Mouse (Mus musculus): ENCODE measurements around the gene Vmn2r117. TPM values are rescaled to one million over a fixed set of nuclear protein-coding genes. Genes with fewer than 3 reads are reported as not detected.

Gene Vmn2r117
- under 1 TPM in 1 of 2 experiments, not detected in 1; 0.02 TPM for polyA plus RNA-seq (2017; shearing (Covaris generic))

GRCm38 (mm10) chr17:23479599-23479998 lies at the start of gene Vmn2r117:
TSS of gene Vmn2r117 (minus strand) at chr17:23479699.

Other genes with a start within 250 kb of the Vmn2r117 start
- under 1 TPM; 0.10 to 0.15 TPM for gene Vmn2r114, start 167.2 kb downstream of the Vmn2r117 start, polyA plus RNA-seq (2017; shearing (Covaris generic))
- gene Vmn2r115, start 136.0 kb downstream of the Vmn2r117 start, polyA plus RNA-seq (2017; shearing (Covaris generic)): under 1 TPM; 0.01 to 0.28 TPM
- gene Vmn2r116, start 95.1 kb downstream of the Vmn2r117 start, polyA plus RNA-seq (2017; shearing (Covaris generic)): under 1 TPM in 1 of 2 experiments, not detected in 1; 0.07 TPM
- 10 to 100 TPM; 12.5 to 13.4 TPM for gene Zfp213, start 84.5 kb upstream of the Vmn2r117 start, polyA plus RNA-seq (2017; shearing (Covaris generic))
- not detected for gene Zfp13, start 119.8 kb upstream of the Vmn2r117 start, polyA plus RNA-seq (2017; shearing (Covaris generic))
- 1 to 10 TPM in 1 of 2 experiments, under 1 TPM in 1; 0.19 to 1.2 TPM for gene Zscan10, start 121.2 kb upstream of the Vmn2r117 start, polyA plus RNA-seq (2017; shearing (Covaris generic))
- gene Mmp25, start 165.6 kb upstream of the Vmn2r117 start, polyA plus RNA-seq (2017; shearing (Covaris generic)): under 1 TPM; 0.12 to 0.99 TPM
- under 1 TPM; 0.11 to 0.43 TPM for gene Bicdl2, start 180.8 kb upstream of the Vmn2r117 start, polyA plus RNA-seq (2017; shearing (Covaris generic))
- 10 to 100 TPM; 49.0 to 52.4 TPM for gene Hcfc1r1, start 193.9 kb upstream of the Vmn2r117 start, polyA plus RNA-seq (2017; shearing (Covaris generic))
- gene Thoc6, start 194.2 kb upstream of the Vmn2r117 start, polyA plus RNA-seq (2017; shearing (Covaris generic)): 10 to 100 TPM; 30.0 to 38.4 TPM
- gene Tnfrsf12a, start 197.8 kb upstream of the Vmn2r117 start, polyA plus RNA-seq (2017; shearing (Covaris generic)): 1 to 10 TPM; 5.5 to 6.7 TPM
- gene Cldn6, start 199.6 kb upstream of the Vmn2r117 start, polyA plus RNA-seq (2017; shearing (Covaris generic)): under 1 TPM in 1 of 2 experiments, not detected in 1; 0.11 TPM
- gene Cldn9, start 204.3 kb upstream of the Vmn2r117 start, polyA plus RNA-seq (2017; shearing (Covaris generic)): under 1 TPM in 1 of 2 experiments, not detected in 1; 0.12 TPM
- gene 1520401A03Rik, start 243.1 kb upstream of the Vmn2r117 start, polyA plus RNA-seq (2017; shearing (Covaris generic)): under 1 TPM; 0.10 to 0.39 TPM
- 10 to 100 TPM; 31.6 to 39.0 TPM for gene Pkmyt1, start 246.6 kb upstream of the Vmn2r117 start, polyA plus RNA-seq (2017; shearing (Covaris generic))